Mouse (Mus musculus) cerebellum, adult 9-10 months (tissue): ENCODE measurements around the gene Elk3.

Experiments used
- DNase-seq: peaks from one replicate; pipeline ENCODE4 v3.0.0; 2022

Elk3 gene

DNA sequence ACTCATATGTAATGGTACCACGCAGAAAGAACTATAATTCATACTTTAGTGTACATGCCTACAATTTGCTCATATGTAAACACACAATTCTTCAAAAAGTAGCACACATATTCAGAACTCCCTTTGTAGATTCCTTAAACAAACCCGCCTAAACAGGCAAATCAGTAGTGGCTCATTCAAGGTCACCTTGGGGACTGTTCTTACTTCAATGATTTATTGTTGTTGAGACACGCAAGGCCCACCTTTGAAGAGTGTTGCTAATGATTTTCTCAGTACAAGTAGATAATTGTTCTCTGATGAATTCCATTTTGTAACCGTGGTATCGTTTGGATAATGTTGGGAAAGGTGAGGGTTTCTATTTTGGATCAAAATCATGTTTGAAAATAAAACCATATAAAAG lies 17.4 kb upstream of the Elk3 start:
- no peak for DNase-seq

DNA sequence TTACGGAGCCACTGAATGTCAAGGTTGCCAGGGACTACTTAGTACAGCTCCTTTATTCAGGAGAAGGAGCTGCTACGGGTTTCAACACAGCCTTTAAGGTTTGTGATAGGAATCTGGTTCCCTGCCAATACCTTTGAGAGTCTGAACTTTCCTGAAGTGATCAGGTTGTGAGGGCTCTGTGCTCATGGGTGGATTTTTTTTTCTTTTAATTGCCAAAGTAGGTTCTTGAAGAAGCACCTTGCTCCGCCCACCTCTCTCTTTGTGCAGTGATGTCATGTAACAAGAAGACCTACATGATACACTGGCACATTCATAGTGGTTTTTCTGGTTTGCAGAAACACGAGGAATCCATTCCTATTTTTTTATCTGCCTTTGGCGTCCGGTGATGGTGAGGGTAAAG lies 16.3 kb upstream of the Elk3 start:
- no peak for DNase-seq

DNA sequence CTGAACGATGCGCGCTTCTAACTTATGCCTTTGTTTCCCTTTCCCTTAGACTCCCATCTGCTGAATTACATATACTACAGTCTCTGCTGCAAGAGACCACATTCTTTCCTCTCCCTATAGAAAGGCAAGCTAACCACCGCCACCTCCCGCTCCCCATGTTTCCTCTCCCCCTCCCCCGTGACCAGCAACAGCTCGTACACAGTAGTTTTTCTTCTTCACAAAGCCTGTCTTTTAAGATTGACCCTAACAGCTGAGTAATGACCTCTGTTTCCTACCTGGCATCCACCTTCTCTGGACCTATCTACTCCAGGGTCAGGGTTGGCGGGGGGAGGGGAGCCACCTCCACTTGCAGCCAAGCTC lies 15.8 kb upstream of the Elk3 start:
- no peak for DNase-seq

DNA sequence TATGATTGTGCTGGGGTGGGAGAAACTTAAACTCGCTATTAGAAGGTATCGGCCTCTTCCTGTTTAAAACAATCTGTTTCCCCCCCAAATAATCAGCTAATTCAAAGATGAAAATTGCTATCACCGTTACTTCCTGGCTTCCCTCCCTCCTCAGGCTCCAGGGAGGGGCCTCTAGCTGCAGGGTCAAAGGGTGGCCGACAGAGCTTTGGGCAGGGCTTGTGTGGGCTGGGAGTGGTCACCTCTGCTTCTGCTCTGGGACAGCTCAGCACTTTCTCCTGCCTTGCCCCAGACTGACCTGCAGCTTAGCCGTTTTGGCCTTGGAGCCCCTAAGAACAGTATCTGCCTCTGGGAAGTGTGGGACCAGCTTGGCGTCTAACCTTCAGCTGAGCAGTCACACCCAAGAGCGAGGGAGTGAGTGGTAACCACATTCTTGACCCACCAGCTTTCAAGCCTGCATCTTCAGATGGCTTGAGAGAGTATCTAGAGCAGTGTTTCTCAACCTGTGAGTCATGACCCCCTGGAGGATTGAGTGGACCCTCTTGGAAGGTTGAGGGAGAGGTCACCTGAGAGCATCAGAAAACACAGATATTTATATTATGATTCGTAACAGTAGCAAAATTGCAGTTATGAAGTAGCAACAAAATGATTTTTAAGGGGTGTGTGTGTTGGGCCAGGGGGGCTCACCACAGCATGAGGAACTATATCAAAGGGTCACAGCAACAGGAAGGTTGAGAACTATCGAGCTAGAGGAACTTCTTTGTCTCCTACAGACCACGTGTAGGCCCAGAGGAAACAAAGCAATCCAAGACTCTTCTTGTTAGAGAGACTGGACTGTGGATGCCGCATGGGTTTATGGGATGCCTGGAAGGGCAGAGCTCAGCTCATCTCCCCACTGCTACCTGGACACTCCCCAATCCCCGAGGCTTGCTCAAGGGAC lies 15.1 kb upstream of the Elk3 start:
- no peak for DNase-seq

DNA sequence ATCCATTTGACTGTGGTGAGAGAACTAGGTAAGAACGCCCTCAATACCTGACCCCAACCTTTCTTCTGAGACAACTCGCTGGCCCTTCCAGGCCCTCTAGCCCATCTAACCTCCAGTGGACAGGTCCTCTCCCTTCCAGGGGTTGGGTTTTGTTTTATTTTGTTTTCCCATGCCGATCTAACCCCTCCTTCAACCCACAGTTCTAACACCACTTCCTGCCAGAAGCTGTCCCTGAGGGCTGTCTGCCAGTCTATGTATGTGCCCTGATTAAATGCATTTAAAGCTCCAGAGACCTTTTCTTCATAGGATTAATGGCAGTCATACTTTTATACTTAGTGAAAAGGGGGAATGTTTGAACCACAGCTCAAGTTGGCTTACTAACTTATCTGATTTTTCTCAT lies 14.4 kb upstream of the Elk3 start:
- no peak for DNase-seq

DNA sequence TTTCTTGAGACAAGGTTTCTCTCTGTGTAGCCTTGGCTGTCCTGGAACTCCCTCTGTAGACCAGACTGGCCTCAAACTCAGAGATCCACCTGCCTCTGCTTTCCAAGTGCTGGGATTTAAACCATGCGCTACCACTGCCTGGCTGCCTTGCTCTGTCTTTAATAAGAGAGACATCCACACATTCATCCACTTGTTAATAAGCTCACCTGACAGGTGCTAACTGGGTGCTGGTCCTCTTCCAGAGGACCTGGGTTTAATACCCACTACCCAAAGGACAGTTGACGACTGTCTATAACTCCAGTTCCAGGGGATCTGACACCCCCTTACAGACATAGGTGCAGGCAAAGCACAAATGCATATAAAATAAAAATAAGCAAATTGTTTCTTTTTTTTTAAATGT lies 13.5 kb upstream of the Elk3 start:
- no peak for DNase-seq

DNA sequence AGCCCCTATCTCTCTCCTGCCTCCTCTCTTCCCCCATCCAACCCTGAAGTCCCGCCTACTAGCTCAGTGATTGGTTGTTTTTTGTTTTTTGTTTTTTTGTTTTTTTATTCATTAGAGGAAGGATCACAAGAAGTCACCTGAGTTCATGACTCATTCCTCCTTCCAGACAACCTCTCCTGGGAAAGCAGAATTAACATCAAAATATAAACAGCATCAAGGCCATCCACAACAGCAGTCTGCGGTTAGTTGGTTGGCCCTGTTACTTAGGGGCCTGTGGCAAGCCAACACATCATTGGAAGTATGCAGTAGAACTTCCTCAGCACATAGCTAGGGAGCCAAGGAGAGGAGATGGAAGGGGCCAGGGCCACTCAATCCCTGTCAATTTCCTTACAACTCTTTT lies 12.7 kb upstream of the Elk3 start:
- DNase-seq, result no peak

DNA sequence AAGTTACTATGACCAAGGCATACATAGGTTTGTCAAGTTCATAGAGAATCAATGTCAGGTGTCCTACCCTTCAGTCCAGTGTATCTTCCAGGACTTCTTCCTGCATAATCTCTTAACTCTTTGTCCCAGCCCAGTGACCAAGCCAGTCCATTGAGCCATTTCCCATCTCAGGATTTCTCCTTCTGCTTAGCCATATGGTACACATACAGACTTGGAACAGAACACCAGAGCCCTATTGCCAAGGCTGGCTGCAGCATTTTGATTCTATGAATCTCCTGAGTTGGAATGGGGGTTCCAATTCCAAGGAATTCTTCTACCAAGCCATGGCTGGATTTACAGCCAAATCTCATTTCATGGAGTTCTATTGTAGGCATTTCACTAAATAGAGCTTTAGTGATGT lies 10.8 kb upstream of the Elk3 start:
- DNase-seq, result peak; percentile 59

DNA sequence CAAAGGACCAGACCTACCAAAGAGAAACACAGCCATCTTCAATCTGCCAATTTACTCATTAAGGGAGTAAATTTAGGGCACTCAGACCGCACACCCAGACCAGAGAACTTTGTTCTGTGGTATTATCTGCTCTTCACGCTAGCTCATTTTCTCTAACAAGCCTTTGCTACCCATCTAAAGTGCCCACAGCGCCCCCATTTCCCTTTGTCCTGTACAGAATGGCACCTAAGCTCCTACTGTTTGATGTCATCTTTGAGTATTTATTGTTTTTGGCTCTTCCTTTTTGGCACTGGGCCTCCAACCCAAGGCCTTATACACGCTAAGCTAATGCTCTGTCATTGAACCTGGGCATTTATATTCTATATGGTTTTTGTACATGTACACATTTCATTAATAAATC lies 9.2 kb upstream of the Elk3 start:
- DNase-seq, result no peak

DNA sequence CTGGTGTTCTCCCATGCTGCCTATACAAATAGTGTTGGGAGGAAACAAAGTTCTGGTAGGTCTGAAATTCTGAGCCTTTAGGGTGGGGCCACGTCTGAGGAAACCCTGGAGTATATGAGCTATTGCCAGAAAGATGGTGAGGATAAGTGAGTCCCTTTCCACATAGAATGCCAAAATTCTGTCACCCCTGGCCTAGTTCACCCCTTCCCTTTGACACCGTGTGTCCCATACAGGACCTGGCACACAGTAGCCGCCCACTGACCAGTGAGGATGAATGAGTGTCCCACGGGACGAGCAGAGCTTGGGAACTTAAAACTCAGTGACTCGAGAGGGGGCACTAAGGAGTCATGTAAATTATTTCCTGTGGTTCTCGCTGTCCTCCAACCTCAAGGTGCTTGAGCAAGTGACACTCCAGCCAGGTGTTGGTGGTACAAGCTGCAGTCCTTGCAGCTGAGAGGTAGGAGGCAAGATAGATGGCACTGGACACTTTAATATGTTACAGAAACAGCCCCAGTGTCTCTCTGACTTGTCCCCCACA lies 8.7 kb upstream of the Elk3 start:
- no peak for DNase-seq

DNA sequence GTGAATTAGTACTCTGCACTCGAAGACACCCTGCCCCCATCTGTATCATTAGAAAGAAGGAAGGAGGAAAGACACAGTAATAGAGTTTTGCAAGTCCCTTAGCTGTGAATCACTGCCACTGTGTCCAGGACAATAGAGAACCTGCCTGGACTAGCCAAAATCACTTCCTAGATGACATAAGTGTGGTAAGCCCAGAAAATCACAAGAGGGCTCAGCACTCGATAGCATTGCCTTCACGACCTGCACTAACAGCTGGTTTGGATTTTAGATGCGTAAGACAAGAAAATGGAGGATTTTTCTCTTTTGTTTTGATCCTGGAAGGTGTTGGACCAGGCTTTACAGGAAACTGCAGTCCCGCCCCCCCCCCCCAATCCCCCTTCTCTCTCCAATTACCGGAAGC lies 6.0 kb upstream of the Elk3 start:
- DNase-seq, result no peak

DNA sequence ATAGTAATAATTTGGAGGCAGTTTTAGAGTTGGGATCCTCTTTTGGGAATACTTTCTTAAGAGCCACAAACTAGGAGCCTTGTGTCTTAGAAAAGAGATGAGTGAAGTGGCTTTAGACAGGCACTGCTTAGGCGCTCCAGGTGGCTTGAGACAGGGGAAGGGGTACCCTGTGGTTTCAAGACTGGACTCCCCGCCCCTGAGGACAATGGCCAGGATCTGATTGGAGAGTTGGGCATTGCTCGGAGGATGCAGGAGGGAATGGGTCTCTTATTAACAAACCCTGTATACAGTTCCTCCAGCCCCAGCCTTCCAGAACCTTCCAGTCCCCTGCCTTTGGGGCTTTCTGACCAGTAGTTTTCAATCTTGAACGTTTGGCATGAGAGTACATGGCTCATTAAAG lies 641 bp upstream of the Elk3 start:
- no peak for DNase-seq

DNA sequence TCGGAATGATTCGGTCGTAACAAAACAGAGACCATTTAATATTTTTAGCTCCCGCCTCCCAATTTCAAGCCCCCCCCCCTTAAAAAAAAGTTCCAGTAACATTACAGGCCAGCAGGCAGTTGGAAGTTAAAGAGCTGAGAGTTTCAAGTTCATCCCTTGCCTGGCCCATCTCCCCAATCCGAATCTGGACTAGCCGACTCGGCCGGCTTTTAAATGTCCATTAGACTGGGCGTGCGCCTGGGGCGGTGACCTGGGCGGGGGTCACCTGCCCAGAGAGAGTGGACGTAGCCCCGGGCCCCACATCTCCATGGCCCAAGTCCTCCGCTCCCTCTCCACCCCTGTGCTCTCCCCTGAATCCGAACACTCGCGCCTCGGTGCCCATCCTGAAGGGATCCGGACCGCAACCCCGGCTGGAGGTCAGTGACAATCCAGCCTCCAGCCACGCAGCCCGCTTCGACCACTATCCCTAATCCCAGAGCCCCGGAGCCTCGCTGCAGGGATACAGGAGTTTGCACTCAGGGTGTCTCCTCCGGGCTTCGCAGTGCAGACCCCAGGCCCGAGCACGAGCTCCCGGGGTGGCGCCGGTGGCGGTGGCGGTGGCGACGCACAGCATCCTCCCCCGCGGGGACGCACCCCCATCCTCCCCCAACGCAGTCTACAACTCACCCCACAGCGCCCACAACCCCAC lies 857 bp downstream of the Elk3 start:
- no peak for DNase-seq

DNA sequence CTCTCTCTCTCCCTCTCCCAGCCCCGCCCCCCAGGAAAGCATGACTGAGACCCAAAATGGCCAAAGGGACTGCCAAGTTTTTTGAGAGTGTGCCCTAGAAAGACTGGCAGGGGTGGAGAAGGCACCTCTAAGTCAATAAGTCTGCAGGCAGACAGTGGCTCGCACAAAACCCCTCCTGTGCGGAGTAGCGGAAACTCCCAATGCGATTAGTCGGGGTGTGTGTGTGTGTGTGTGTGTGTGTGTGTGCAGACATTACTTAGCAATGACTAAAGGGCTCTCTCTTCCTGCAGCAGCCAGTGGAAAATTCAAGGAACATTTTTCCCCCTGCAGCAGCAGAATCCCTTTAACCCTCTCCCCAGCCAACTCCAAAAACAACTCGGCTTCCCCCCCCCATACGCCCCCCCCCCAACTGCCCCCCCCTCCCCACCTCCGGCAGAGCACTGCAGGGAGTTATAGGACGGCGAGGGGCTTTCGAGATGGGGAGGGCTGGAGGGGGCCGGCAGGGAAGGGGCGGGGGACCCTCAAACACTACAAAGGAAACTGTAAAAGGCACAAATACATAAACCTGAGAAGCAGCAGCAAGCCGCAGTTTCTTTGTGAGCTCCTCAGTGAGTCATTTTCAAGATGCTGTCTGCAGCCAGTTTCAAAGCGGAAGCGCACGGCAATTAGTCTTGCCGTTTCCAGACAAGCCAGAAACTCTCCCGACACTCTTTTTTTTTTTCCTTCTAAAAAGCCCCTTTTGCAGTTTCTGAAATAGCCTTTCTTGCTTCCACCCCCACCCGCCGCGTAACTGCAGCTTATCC lies 1.6 kb downstream of the Elk3 start:
- DNase-seq, result no peak

DNA sequence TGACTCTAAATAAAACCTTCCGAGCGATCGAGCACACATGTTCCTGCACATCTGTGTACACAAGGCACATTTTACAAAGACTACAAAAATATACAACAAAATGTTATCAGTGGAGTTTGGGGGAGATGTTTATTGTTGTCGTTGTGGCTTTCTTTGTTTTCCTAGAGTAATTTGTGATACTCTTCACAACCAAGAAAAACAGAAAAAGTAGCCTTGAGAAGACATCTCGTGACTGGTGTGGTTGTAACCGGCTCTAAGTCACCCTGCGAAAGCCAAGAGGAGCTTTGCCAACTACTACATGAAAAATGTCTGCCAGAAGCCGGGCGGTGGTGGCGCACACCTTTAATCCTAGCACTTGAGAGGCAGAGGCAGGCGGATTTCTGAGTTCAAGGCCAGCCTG lies 4.6 kb downstream of the Elk3 start:
- no peak for DNase-seq

DNA sequence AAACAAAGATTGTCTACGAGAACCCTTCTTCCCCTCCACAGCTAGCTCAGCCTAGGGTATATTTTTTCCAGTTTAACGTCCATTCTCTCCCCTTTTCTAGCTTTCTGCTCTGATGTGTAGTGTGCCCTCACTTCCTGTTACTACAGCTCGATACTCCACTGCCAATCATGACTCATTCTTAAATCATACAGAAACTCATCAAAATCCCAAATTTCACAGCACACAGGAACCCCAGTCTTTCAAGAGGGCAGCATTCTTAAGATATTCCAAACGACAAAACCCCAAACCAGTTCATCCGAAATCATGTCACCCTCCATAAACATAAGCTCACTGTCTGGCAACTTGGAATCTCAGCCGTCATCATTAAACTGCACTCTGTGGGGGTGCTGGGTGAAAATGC lies 5.0 kb downstream of the Elk3 start:
- no peak for DNase-seq

DNA sequence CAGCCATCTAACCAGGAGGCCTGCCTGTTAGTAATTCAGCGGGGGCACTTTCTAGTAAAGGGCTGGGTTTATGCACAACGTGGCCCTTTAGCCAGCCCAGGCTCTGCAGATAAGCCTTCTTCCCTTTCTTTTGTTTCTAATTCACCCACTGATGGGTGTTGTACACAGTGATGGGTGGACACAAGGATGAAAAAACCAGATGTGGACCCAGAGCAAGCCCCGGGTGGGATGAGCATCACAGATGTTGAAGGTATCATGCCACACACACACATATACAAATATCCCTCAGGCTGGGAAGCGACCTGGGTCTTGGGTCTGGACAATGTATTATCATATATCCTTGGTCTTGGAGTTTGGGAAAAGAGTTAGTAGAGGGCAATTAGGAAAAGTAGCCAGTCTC lies 7.7 kb downstream of the Elk3 start:
- no peak for DNase-seq

DNA sequence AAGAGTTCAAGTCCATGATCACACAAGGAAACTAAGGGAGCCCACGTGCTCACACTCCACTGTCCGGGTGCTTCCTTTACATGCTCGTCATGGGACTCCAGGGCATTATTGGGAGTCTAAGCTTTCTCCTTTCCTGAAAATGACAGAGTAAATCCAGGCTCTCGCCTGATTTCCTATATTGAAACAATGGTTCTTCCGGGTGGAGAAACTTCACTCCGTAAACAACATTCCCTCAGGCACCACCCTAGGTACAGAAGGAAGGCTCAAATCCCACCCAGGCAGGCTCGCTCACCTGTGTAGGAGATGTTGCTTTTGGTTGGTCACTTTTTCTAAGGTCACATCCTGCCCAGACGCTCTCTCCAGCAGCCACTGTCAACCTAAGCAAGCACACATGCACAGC lies 9.1 kb downstream of the Elk3 start:
- no peak for DNase-seq

DNA sequence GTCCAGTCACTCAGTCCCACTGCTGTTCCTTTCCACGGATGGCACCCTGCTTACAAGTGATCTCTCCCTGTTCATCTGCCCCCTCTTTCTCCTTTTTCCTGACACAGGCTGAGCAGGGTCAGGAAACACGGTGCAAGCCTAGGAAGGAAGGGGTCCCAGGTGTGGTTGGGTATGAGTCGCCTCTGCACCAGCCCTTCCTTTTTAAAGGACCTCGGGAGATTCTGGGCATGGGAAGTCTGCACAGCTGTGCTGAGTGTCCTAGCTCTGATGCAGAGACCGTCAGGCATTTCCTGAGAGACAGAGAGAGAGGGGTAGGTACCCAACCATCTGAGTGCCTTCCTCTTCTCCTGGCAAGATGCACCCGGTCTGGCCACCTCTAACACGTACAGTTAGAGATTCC lies 12.7 kb downstream of the Elk3 start:
- DNase-seq, result no peak

DNA sequence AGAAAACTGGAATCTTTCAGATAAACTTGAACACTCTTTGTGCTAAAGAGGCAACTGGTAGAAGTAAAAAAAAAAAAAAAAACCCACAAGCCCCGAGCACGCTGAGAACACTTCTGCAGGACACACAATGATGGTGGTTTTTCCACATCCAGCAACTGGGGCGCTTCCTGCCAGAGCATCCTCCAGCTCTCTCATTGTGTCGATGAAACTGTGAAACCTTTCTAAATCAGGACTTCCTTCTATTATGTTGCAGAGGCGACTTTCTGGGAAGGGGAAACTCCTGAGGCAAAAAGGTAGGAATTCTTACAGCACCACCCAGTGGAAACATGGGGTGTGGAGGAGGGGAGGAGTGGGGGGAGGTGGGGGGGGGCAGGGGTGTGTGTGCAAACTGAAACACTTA lies 13.2 kb downstream of the Elk3 start:
- no peak for DNase-seq

DNA sequence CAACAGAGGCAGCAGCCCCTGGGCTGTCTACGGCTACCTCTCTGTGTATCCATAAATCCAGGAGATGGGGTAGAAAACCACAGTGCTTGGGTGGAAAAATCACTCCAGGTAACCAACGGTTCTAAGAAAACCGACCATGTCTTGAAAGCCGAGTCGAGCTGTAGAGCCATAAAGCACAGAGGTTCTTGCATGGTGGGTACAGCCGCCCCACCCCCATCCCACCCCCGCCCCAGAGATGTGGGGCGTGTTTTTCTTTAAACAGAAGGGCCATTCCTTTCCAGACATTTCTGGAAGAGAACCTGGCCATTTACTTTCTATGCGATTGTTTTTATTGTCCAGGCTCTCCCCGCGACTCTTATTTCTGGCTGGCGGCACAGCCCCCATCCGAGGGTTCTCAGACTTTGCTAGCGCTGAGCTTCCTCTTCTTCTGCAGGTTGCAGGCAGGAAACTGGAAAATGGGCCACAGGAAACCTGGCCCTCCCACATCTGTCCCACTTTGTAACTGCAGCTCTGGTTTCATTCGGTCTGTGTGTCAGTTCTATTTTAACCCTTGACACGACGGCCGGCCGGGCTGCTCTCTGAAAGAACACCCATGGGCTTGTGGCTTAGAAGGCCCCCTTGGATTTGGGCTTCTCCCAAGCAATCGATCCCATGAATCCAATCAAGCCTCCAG lies 16.3 kb downstream of the Elk3 start:
- no peak for DNase-seq

DNA sequence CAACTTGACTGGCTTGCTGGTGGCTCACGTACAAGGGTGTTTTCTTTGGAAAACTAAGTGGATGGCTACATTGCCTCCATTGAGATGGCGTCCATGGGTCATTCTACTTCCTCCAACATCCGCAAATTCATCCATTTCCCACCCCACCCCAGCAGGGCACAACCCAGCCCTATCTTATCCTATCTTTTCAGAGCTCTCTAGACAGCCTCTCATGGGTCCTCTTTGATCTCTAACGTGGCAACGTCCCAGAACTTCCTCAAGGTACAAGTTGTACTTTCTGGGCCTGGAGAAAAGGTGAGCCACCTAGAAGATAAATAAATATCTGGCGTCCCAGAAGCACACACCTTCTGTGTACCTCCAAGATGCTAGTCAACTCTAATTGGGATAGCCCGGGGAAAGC lies 17.3 kb downstream of the Elk3 start:
- DNase-seq, result no peak

DNA sequence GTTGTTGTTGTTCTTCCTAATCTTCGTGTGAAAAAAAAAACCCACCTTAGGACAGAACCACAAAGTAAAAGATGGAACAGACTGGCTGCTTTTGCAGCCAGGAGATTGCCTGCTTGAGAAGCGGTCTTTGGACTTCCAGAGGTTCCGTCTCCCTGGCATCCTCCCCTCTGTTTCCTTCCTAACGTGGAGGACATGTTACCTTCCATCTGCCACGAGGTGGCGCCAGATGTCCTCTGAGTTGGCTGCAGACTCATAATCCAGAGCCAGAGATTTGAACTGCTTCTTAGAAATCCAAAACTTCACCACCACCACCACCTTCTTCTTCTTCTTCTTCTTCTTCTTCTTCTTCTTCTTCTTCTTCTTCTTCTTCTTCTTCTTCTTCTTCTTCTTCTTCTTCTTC lies 19.1 kb downstream of the Elk3 start:
- peak; percentile 83 for DNase-seq
